Mouse (Mus musculus) ovary, adult 18-20 months (tissue): ENCODE data around the gene Irf3.

Source experiments
- DNase-seq: peaks from one replicate; pipeline ENCODE4 v3.0.0; 2022; ENCODE audit warnings: low spot score, mixed read lengths

Irf3 gene

GRCm38 (mm10) chr7:45033722-45034359 is 36.4 kb downstream of the Irf3 start:
- no peak for DNase-seq

- no peak for DNase-seq
Measured at GRCm38 (mm10) chr7:45035631-45036030, 38.2 kb downstream of the Irf3 start.

GRCm38 (mm10) chr7:45036702-45037101 is 39.3 kb downstream of the Irf3 start:
- DNase-seq: no peak

- no peak for DNase-seq
Measured at GRCm38 (mm10) chr7:45037720-45038361, 40.4 kb downstream of the Irf3 start.

GRCm38 (mm10) chr7:45038411-45038810 is 41.0 kb downstream of the Irf3 start:
- no peak for DNase-seq

GRCm38 (mm10) chr7:45040851-45041250 is 43.4 kb downstream of the Irf3 start:
- DNase-seq: no peak

- DNase-seq: no peak
Measured at GRCm38 (mm10) chr7:45043307-45043706, 45.9 kb downstream of the Irf3 start.

GRCm38 (mm10) chr7:45045741-45046140 is 48.3 kb downstream of the Irf3 start:
- no peak for DNase-seq

GRCm38 (mm10) chr7:45046853-45047350 is 49.5 kb downstream of the Irf3 start:
- DNase-seq: no peak

- no peak for DNase-seq
Measured at GRCm38 (mm10) chr7:45047491-45047890, 50.0 kb downstream of the Irf3 start.

- no peak for DNase-seq
Measured at GRCm38 (mm10) chr7:45048001-45048890, 50.8 kb downstream of the Irf3 start.

GRCm38 (mm10) chr7:45048923-45049657 is 51.6 kb downstream of the Irf3 start:
- DNase-seq: no peak

- DNase-seq: peak; percentile 68
Measured at GRCm38 (mm10) chr7:45050945-45051600, 53.6 kb downstream of the Irf3 start.

- DNase-seq: no peak
Measured at GRCm38 (mm10) chr7:45051601-45051974, 54.1 kb downstream of the Irf3 start.
